Comparison of ENCODE assay signal across 8 mouse cellular contexts in the genomic region with DNA sequence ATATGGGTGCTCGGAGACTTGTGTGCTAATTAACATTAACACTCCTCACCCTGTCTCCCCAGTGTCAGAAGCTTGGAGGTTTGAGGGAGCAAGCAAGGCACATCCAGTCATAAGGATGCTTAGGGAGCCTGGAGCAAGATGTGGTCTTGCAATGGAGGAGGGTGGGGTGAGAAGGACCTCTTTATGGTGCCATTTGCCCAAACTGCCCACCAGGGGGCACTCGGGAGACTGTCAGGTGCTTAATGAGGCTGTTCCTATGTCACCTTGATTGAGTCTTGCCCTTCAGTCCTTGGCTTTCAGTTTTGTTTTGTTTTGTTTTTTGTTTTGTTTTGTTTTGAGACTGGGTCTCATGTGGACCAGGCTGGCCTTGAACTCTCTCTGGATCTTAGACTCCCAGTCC.
A peak's percentile ranks its signal among the peaks of the same experiment; 100 is the strongest.
DNase-seq lines count a peak whose midpoint lies in the region; ATAC-seq and TF ChIP-seq lines count a peak whose summit lies in the region.

No protein-coding gene starts in this region.

- no peak for ATAC-seq in liver, embryonic 11.5 days (replicated peaks; ENCODE audit: low FRiP score)
- ATAC-seq in megakaryocyte, adult 5-6 weeks (ENCODE audit: poor library complexity, severe bottlenecking), result peak; percentile 79

- H3K4me3 ChIP-seq in liver, adult 2 months (ENCODE audit: insufficient read depth, low read depth, low read length), result no peak overlapping the region
- no peak overlapping the region for H3K4me3 ChIP-seq in liver, embryonic 11.5 days (ENCODE audit: low read depth, low read length)
- H3K4me3 ChIP-seq in bone marrow macrophage, adult 2 months (ENCODE audit: insufficient read depth, low read length), result no peak overlapping the region

- peak; percentile 81 for TF ChIP-seq CTCF in liver, adult 2 months (IDR thresholded peaks at IDR 0.05; ENCODE audit: low read depth, low read length)
- TF ChIP-seq CTCF in bone marrow macrophage, adult 2 months (IDR thresholded peaks at IDR 0.05; ENCODE audit: low read depth, low read length), result peak; percentile 59

- WGBS in liver, adult 2 months, result 50% methylated on average over 2 of the region's 2 CpGs
- WGBS in liver, embryonic 11.5 days, result 51% methylated on average over 2 of the region's 2 CpGs

- TF ChIP-seq POLR2A in liver, adult 2 months (IDR thresholded peaks at IDR 0.05; ENCODE audit: extremely low read depth, insufficient read depth, low read length), result no peak
- TF ChIP-seq POLR2A in bone marrow macrophage, adult 2 months (IDR thresholded peaks at IDR 0.05; ENCODE audit: borderline replicate concordance, low read depth, low read length), result no peak

- no peaks in the 10 kb centered on the region for H3K79me2 ChIP-seq in liver, adult 2 months (ENCODE audit: control insufficient read depth, insufficient read depth, low read length)

- no peaks in the 10 kb centered on the region for H3K4me1 ChIP-seq in liver, adult 2 months (ENCODE audit: control insufficient read depth, insufficient read depth, low read length)
- H3K4me1 ChIP-seq in liver, embryonic 11.5 days (replicated peaks; ENCODE audit: control insufficient read depth, insufficient read depth, low read length), result no peaks in the 10 kb centered on the region
- H3K4me1 ChIP-seq in bone marrow macrophage, adult 2 months (ENCODE audit: control insufficient read depth, insufficient read depth, low read length), result peaks cover 10% of the 10 kb centered on the region

- no peak overlapping the region for H3K4me2 ChIP-seq in liver, embryonic 11.5 days

- no peaks in the 10 kb centered on the region for H3K27me3 ChIP-seq in liver, adult 2 months (ENCODE audit: control insufficient read depth, insufficient read depth, low read length)
- 0 out of 2 replicates have a peak, but pooled peaks cover 3% of the 10 kb centered on the region for H3K27me3 ChIP-seq in liver, embryonic 11.5 days (replicated peaks; ENCODE audit: control insufficient read depth, insufficient read depth, low read length)

- peak; percentile 66 for DNase-seq in embryo, embryonic 10 days (ENCODE audit: low spot score)
- no peak for DNase-seq in embryo, embryonic 9.5 days (ENCODE audit: extremely low spot score)
- DNase-seq in liver, adult 2 months (ENCODE audit: extremely low read depth, low read depth, low spot score), result peak; percentile 19
- DNase-seq in liver, embryonic 11.5 days (ENCODE audit: low spot score), result no peak
- DNase-seq in gastrocnemius, postnatal 25 days, result peak; percentile 38
- peak; percentile 77 to 91 for DNase-seq in thymus, postnatal 10 days (ENCODE audit: low spot score in 2 of 2)

- H3K9ac ChIP-seq in liver, adult 2 months (ENCODE audit: low read depth, low read length), result no peak overlapping the region
- no peak overlapping the region for H3K9ac ChIP-seq in liver, embryonic 11.5 days (ENCODE audit: low read depth, low read length)

- H3K9me3 ChIP-seq in liver, embryonic 11.5 days (ENCODE audit: control insufficient read depth, low read length), result no peaks in the 10 kb centered on the region

- H3K36me3 ChIP-seq in liver, adult 2 months (ENCODE audit: control insufficient read depth, insufficient read depth, low read length), result no peaks in the 10 kb centered on the region
- H3K36me3 ChIP-seq in liver, embryonic 11.5 days (ENCODE audit: control insufficient read depth, insufficient read depth, low read length), result no peaks in the 10 kb centered on the region

- H3K27ac ChIP-seq in liver, adult 2 months (replicated peaks; ENCODE audit: insufficient read depth, low read depth, low read length), result no peak overlapping the region
- no peak overlapping the region for H3K27ac ChIP-seq in liver, embryonic 11.5 days (ENCODE audit: low read depth, low read length)
- H3K27ac ChIP-seq in bone marrow macrophage, adult 2 months (ENCODE audit: insufficient read depth, low read depth, low read length), result no peak overlapping the region

Comparison
In these comparisons a context has a peak if more than half of its experiments do, and no peak if none do; other contexts are left out.
1. DNase-seq: peak in embryo, embryonic 10 days (single experiment), liver, adult 2 months (single experiment), gastrocnemius, postnatal 25 days (single experiment) and thymus, postnatal 10 days (2 of 2); none in embryo, embryonic 9.5 days (single experiment) and liver, embryonic 11.5 days (single experiment).